Mouse (Mus musculus) cerebellum, adult 8-10 months (tissue): ENCODE measurements at regions not wholly inside any gene's neighbourhood (a gene's known extent, or its start where the extent isn't known, plus 50 kb on each side); places are given as distances from the start of the nearest gene placed in this dataset.

Experiments used
- DNase-seq: peaks from one replicate; pipeline ENCODE4 v3.0.0; 2022

DNA sequence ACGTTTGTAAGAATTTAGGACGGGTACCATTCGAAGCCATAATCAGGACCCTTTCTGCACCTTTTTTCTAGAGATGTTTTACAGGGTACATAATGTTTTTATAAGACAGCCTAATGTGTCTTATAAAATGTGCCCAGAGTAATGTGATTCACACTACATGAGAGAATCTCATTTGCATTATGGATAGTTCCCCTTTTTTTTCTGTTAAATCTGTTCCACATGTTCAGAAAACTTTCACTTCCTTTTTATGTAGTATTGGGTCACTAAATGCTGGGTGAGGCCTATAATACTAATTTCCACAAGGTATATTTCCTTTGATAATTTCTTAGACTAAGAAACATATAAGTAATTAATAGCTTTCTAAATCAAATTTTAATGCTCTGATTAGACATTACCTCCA lies 822.7 kb downstream of the Dnah5 start:
- no peak for DNase-seq

DNA sequence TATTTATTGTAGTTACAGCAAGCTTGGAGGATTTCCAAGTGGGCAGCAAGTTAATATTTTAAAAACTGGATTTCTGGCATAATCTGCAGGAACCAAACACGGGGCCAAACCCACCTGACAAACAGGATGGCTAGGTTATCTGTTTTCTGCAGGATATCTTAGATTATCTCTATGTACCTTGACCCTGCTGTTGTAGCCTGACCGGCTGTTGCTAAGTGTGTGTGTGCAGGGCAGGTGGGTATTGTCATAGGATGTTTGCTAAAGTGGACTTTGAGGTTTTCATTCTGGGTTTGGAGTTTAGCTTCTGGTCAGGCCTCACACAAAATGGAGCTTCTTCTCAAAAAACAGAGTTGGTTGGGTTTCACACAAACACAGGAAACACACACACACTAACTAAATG lies 835.4 kb downstream of the Dnah5 start:
- no peak for DNase-seq

DNA sequence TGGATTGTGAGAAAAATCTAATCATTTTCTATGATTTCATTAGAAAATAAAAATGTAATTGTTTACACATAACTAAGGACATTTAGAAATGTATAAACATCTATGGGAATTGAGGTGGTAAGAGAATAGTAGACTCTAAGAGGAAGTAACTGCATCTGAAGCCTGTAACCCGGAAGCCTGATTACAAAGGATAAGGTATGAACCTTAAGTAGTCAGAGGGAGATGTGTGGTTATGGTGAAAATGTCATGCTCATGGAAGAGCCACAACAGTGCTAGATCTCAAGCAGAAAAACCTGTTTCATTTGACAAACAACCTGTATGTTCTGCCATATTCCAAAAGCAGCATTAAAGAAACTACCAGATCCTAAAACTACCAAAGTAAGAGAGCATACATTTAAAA lies 847.6 kb downstream of the Dnah5 start:
- DNase-seq = no peak

DNA sequence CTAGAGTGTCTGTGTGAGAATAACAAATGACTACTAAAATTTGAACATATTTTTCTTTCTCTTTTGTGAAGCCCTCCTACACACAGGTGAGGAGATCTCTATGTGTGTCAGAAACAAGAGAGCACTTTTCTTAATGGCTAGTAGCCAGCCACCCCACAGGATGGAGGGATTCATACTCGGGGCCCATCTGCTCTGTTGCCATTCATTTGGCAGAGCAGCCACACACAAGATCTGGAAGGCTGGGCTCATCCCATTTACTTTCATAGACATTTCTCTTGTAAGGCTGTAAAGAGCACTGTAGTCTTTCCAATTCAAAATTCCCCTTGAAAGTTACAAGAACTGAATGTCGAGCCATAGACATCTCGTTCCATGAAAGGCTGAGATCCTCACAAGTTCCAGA lies 848.2 kb downstream of the Dnah5 start:
- DNase-seq = peak; percentile 35

DNA sequence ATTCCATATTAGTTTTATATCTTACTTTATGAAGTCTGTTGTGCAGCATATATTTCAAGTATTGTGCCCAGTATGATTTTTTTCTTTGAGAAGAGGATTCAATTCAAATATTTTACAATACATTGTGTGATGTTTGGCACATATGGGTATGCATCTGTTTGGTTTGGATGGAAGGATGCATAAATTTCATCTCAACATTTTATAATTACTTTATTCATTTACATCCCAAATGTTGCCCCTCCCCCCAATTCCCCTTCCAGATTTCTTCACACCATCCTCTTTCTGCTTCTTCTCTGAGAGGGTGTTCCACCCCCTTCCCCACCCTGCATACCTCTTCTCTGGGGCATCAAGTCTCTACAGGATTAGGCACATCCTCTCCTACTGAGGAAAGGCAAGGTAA lies 857.5 kb downstream of the Dnah5 start:
- no peak for DNase-seq

DNA sequence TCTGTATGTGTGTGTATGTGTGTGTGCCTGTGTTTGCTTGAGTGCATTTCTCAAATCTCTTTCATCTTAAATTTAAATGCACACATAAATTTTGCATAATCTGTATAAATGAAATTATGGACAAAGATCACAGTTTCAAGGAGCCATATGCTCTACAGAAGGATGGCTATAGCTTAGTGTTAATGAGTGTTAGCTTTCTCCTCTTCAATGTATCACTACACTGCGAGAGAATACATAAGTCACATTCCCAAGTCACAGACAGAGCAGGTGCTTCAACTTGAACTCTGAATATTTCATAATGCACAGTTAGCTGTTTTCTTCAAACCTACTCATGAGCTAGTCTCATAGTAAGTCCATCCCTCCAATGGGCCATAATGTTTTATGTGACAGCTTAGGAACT lies 865.5 kb downstream of the Dnah5 start:
- DNase-seq = no peak

DNA sequence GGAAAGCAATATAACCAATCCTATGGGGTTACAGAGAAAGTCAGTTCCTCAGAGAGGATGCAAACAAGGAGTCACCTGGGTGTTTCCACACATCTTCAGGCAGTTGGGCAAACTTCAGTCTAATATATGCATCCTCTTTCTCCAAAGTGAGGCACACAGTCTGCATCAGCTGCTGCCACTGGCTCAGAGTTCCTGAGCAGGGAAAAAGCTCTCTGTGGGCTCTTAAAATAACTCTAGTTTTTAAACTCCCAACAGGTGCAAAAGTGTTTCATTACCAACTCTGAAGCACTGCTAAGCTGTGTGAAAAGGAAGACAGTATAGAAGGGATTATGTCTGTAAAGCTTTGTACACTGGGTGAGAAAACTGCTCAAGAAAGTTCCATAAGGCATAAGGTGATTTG lies 874.2 kb downstream of the Dnah5 start:
- no peak for DNase-seq

DNA sequence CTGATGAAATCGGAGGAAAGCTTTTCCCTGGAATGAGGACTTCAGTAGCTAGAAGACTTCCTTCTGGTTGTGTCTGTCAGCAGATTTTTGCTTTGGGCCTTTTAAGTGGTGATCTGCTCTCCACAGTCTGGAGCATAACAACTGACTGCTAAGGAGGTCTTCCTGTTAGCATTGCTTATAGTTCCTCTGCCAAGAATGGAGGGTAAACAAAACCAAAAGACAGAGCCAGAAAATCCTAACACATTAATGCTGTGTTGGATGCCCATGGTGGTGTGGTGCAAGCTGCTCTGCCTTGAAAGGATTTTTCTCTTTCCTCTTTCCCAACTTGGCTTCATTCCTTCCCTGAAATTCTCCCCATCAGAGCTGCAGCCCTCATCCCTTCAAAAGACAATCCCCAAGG lies 901.0 kb downstream of the Dnah5 start:
- no peak for DNase-seq

DNA sequence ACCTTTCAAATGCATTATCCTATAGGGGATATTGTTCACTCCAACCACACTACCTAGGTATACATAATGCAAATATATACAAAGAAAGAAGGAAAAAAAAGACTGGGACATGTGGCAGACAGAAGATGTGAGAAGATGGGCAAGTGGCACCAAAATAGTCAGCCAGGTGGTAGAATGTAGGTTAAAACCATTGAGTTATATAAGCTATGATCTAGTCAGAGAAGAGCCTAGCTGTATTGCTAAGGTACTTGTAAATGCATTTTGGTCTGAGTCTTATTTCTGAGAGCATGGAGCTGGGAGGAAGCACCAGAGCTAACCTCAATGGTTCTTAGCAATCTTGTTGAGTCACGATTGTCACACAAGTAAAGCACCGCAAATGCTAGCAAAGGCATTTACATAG lies 943.1 kb downstream of the Dnah5 start:
- DNase-seq = no peak
